Mouse (Mus musculus) forebrain, embryonic 13.5 days (tissue): ENCODE measurements at regions not wholly inside any gene's neighbourhood (a gene's known extent, or its start where the extent isn't known, plus 50 kb on each side); places are given as distances from the start of the nearest gene placed in this dataset.
A peak's percentile ranks its signal among the peaks of the same experiment; 100 is the strongest.

Experiments used
- ATAC-seq: fragments of 200-750 bp; cut with Nextera tagmentation; 2 replicates; pipeline ENCODE4 v1.8.0; 2017
- H3K27ac ChIP-seq: fragments of 300-500 bp; sonication (generic); 2 replicates; pipeline ENCODE4 v1.5.1; 2015; ENCODE audit warnings: inconsistent platforms, mild to moderate bottlenecking, moderate library complexity
- H3K27me3 ChIP-seq: fragments of 300-500 bp; sonication (generic); 2 replicates; pipeline ENCODE4 v1.6.1; 2015; ENCODE audit warnings: mild to moderate bottlenecking, inconsistent platforms
- H3K36me3 ChIP-seq: fragments of 300-500 bp; sonication (generic); 2 replicates; pipeline ENCODE4 v1.6.1; 2015; ENCODE audit warnings: mild to moderate bottlenecking, inconsistent platforms; ENCODE audit not compliant: poor library complexity, severe bottlenecking
- H3K4me1 ChIP-seq: fragments of 300-500 bp; sonication (generic); 2 replicates; pipeline ENCODE4 v1.6.1; 2015; ENCODE audit warnings: inconsistent platforms
- H3K4me2 ChIP-seq: fragments of 300-500 bp; sonication (generic); 2 replicates; pipeline ENCODE4 v1.6.1; 2015; ENCODE audit warnings: inconsistent platforms, mild to moderate bottlenecking, moderate library complexity
- H3K4me3 ChIP-seq: fragments of 300-500 bp; sonication (generic); 2 replicates; pipeline ENCODE4 v1.5.1; 2015; ENCODE audit warnings: mild to moderate bottlenecking, inconsistent platforms
- H3K9ac ChIP-seq: fragments of 300-500 bp; sonication (generic); 2 replicates; pipeline ENCODE4 v1.6.1; 2015; ENCODE audit warnings: mild to moderate bottlenecking, inconsistent platforms
- H3K9me3 ChIP-seq: fragments of 300-500 bp; sonication (generic); replicated peaks from 2 replicates; pipeline ENCODE4 v1.6.1; 2016; ENCODE audit warnings: inconsistent platforms
- WGBS: fragments of 180-500 bp; shearing (Covaris S2); methylation state at CpG from one replicate; pipeline ENCODE4 v1.1.7; 2015; 5-methylcytosine and 5-hydroxymethylcytosine counted together

- Histone ChIP-seq H3K9me3 (no peaks in the 10 kb centered on the region), H3K36me3 (no peaks in the 10 kb centered on the region), H3K9ac (no peak overlapping the region), H3K27me3 (no peaks in the 10 kb centered on the region), H3K4me2 (no peak overlapping the region), H3K27ac (no peak overlapping the region), H3K4me1 (no peaks in the 10 kb centered on the region), H3K4me3 (no peak overlapping the region)
- 51% methylated on average over 7 of the region's 7 CpGs for WGBS
- peak; percentile 80 for ATAC-seq
Measured at GRCm38 (mm10) chr5:91198620-91199019, 59.2 kb downstream of the Areg start.

GRCm38 (mm10) chr5:91200448-91200847, 61.0 kb downstream of the Areg start:
- Histone ChIP-seq H3K9ac (no peak overlapping the region), H3K27me3 (no peaks in the 10 kb centered on the region), H3K9me3 (no peaks in the 10 kb centered on the region), H3K27ac (no peak overlapping the region), H3K4me1 (no peaks in the 10 kb centered on the region), H3K4me2 (no peak overlapping the region), H3K36me3 (no peaks in the 10 kb centered on the region), H3K4me3 (no peak overlapping the region)
- WGBS: 82% methylated on average over 5 of the region's 5 CpGs
- no peak for ATAC-seq

- Histone ChIP-seq H3K36me3 (no peaks in the 10 kb centered on the region), H3K27ac (no peak overlapping the region), H3K9me3 (no peaks in the 10 kb centered on the region), H3K4me2 (no peak overlapping the region), H3K27me3 (no peaks in the 10 kb centered on the region), H3K4me3 (no peak overlapping the region), H3K4me1 (no peaks in the 10 kb centered on the region), H3K9ac (no peak overlapping the region)
- WGBS: 92% methylated on average over 13 of the region's 13 CpGs
- ATAC-seq: no peak
Measured at GRCm38 (mm10) chr5:91204225-91205005, 65.0 kb downstream of the Areg start.

GRCm38 (mm10) chr5:91205350-91205880, 66.0 kb downstream of the Areg start:
- H3K9me3 ChIP-seq: no peaks in the 10 kb centered on the region
- no peak overlapping the region for H3K9ac ChIP-seq
- H3K27me3 ChIP-seq: no peaks in the 10 kb centered on the region
- no peak overlapping the region for H3K4me3 ChIP-seq
- H3K36me3 ChIP-seq: no peaks in the 10 kb centered on the region
- 86% methylated on average over 3 of the region's 3 CpGs for WGBS
- no peaks in the 10 kb centered on the region for H3K4me1 ChIP-seq
- H3K4me2 ChIP-seq: no peak overlapping the region
- H3K27ac ChIP-seq: no peak overlapping the region
- ATAC-seq: no peak

GRCm38 (mm10) chr5:91206569-91207490, 67.4 kb downstream of the Areg start:
- no peak overlapping the region for H3K9ac ChIP-seq
- WGBS: 82% methylated on average over 9 of the region's 9 CpGs
- H3K4me1 ChIP-seq: no peaks in the 10 kb centered on the region
- ATAC-seq: no peak
- H3K4me2 ChIP-seq: no peak overlapping the region
- H3K27me3 ChIP-seq: no peaks in the 10 kb centered on the region
- H3K27ac ChIP-seq: no peak overlapping the region
- no peak overlapping the region for H3K4me3 ChIP-seq
- no peaks in the 10 kb centered on the region for H3K9me3 ChIP-seq
- H3K36me3 ChIP-seq: no peaks in the 10 kb centered on the region

- Histone ChIP-seq H3K9me3 (no peaks in the 10 kb centered on the region), H3K27me3 (no peaks in the 10 kb centered on the region)
Measured at GRCm38 (mm10) chr5:91220174-91220573, 80.8 kb downstream of the Areg start.

GRCm38 (mm10) chr5:91241656-91242055, 102.3 kb downstream of the Areg start:
- H3K4me2 ChIP-seq: no peak overlapping the region
- no peaks in the 10 kb centered on the region for H3K4me1 ChIP-seq
- H3K4me3 ChIP-seq: no peak overlapping the region
- H3K9ac ChIP-seq: no peak overlapping the region
- no peak overlapping the region for H3K27ac ChIP-seq
- WGBS: 65% methylated on average over 4 of the region's 4 CpGs
- H3K27me3 ChIP-seq: no peaks in the 10 kb centered on the region
- H3K36me3 ChIP-seq: no peaks in the 10 kb centered on the region
- no peak for ATAC-seq
- H3K9me3 ChIP-seq: no peaks in the 10 kb centered on the region

More at GRCm38 (mm10) chr5:91220174-91220573, 80.8 kb downstream of the Areg start:
- WGBS: 89% methylated on average over 4 of the region's 4 CpGs
- H3K4me1 ChIP-seq: no peaks in the 10 kb centered on the region
- no peaks in the 10 kb centered on the region for H3K36me3 ChIP-seq
- H3K4me3 ChIP-seq: no peak overlapping the region
- H3K9ac ChIP-seq: no peak overlapping the region
- H3K4me2 ChIP-seq: no peak overlapping the region
- no peak overlapping the region for H3K27ac ChIP-seq
- no peak for ATAC-seq

GRCm38 (mm10) chr5:91247444-91247843, 108.0 kb downstream of the Areg start:
- no peak for ATAC-seq
- Histone ChIP-seq H3K9ac (no peak overlapping the region), H3K4me1 (no peaks in the 10 kb centered on the region), H3K27ac (no peak overlapping the region), H3K4me3 (no peak overlapping the region), H3K27me3 (no peaks in the 10 kb centered on the region), H3K4me2 (no peak overlapping the region), H3K9me3 (no peaks in the 10 kb centered on the region), H3K36me3 (no peaks in the 10 kb centered on the region)
- 88% methylated on average over 5 of the region's 5 CpGs for WGBS

GRCm38 (mm10) chr5:91261895-91262294, 122.5 kb downstream of the Areg start:
- no peaks in the 10 kb centered on the region for H3K36me3 ChIP-seq
- no peaks in the 10 kb centered on the region for H3K4me1 ChIP-seq
- H3K9ac ChIP-seq: no peak overlapping the region
- no peak overlapping the region for H3K4me3 ChIP-seq
- no peaks in the 10 kb centered on the region for H3K27me3 ChIP-seq
- H3K9me3 ChIP-seq: no peaks in the 10 kb centered on the region
- no peak for ATAC-seq
- H3K4me2 ChIP-seq: no peak overlapping the region
- no peak overlapping the region for H3K27ac ChIP-seq

GRCm38 (mm10) chr5:91262526-91262925, 123.1 kb downstream of the Areg start:
- no peak for ATAC-seq
- 81% methylated on average over 1 of the region's 1 CpGs for WGBS
- H3K27me3 ChIP-seq: no peaks in the 10 kb centered on the region

GRCm38 (mm10) chr5:91270747-91271146, 131.3 kb downstream of the Areg start:
- WGBS: 75% methylated on average over 1 of the region's 1 CpGs
- Histone ChIP-seq H3K4me1 (no peaks in the 10 kb centered on the region), H3K4me3 (no peak overlapping the region), H3K9ac (no peak overlapping the region), H3K27me3 (no peaks in the 10 kb centered on the region), H3K27ac (no peak overlapping the region), H3K9me3 (no peaks in the 10 kb centered on the region), H3K4me2 (no peak overlapping the region), H3K36me3 (no peaks in the 10 kb centered on the region)
- ATAC-seq: no peak

More at GRCm38 (mm10) chr5:91262526-91262925, 123.1 kb downstream of the Areg start:
- no peak overlapping the region for H3K27ac ChIP-seq
- no peaks in the 10 kb centered on the region for H3K9me3 ChIP-seq
- H3K4me2 ChIP-seq: no peak overlapping the region
- H3K4me1 ChIP-seq: no peaks in the 10 kb centered on the region
- no peak overlapping the region for H3K9ac ChIP-seq
- no peaks in the 10 kb centered on the region for H3K36me3 ChIP-seq
- no peak overlapping the region for H3K4me3 ChIP-seq

GRCm38 (mm10) chr5:91271416-91271815, 131.4 kb downstream of the Btc start:
- Histone ChIP-seq H3K9me3 (no peaks in the 10 kb centered on the region), H3K27ac (no peak overlapping the region), H3K4me1 (no peaks in the 10 kb centered on the region), H3K9ac (no peak overlapping the region), H3K27me3 (no peaks in the 10 kb centered on the region), H3K4me3 (no peak overlapping the region), H3K4me2 (no peak overlapping the region), H3K36me3 (no peaks in the 10 kb centered on the region)
- no peak for ATAC-seq
